ENCODE assay signal across 8 mouse cellular contexts in the genomic region with DNA sequence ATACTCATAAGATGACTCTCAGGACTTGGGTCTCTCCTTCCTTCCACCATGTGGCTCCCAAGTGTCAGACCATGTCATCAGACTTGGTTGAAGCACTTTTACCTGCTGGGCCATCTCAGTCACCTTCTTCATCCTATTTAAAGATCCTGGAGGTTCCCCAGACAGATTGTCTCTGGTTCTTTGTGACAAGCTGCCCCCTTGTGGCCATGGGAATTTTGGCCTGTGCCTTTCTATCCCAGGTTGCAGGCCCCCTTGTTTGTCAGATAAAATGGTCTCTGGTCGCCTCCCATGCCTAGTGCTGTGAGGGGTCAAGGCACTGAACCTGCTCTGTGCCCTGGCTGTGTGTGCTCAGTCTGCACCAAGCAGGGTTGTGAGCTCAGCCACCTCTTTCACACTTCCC.
A peak's percentile ranks its signal among the peaks of the same experiment; 100 is the strongest.
DNase-seq lines count a peak whose midpoint lies in the region; ATAC-seq and TF ChIP-seq lines count a peak whose summit lies in the region.
"Had no signal": no experiment of that assay in that cellular context is flagged by ENCODE, and none has a peak within 500 bp of the region (broad histone marks: within the 10 kb centered on the region; RNA-seq: fewer than 3 reads in every experiment).

No protein-coding gene starts in this region.

- no peak overlapping the region for H3K4me2 ChIP-seq in kidney, embryonic 16.5 days (replicated peaks; ENCODE audit: low read depth, low read length)
- H3K4me2 ChIP-seq in liver, postnatal 0 days (ENCODE audit: low read depth, low read length): no peak overlapping the region
- H3K4me2 ChIP-seq: neural tube, embryonic 13.5 days had no signal

- H3K36me3 ChIP-seq in kidney, embryonic 16.5 days (ENCODE audit: insufficient read depth, low read length): peaks cover 26% of the 10 kb centered on the region
- H3K36me3 ChIP-seq in ES-E14 (ENCODE audit: control insufficient read depth, insufficient read depth, low read length, poor library complexity, severe bottlenecking): peaks cover 46% of the 10 kb centered on the region
- peaks cover 97% of the 10 kb centered on the region for H3K36me3 ChIP-seq in liver, postnatal 0 days (replicated peaks; ENCODE audit: insufficient read depth, low read length)
- peaks cover 94% of the 10 kb centered on the region for H3K36me3 ChIP-seq in thymus, adult 2 months (ENCODE audit: control insufficient read depth, insufficient read depth, low read length)

- DNase-seq in kidney, adult 18-20 months: peak; percentile 63
- DNase-seq in ES-E14 (ENCODE audit: low read depth, low spot score): peak; percentile 41
- DNase-seq in adrenal gland, postnatal 36 days: peak; percentile 47 to 63
- DNase-seq in forelimb bud, embryonic 11.5 days (ENCODE audit: low read depth, low spot score): peak; percentile 42
- peak; percentile 49 for DNase-seq in liver, postnatal 0 days
- peak; percentile 60 for DNase-seq in thymus, adult 2 months

- no peak for TF ChIP-seq EP300 in liver, postnatal 0 days (IDR thresholded peaks at IDR 0.05; ENCODE audit: low read depth)

- H3K9ac ChIP-seq in kidney, embryonic 16.5 days (replicated peaks; ENCODE audit: low read length): no peak overlapping the region
- H3K9ac ChIP-seq in ES-E14 (ENCODE audit: insufficient read depth, low read depth, low read length, poor library complexity, severe bottlenecking): no peak overlapping the region
- no peak overlapping the region for H3K9ac ChIP-seq in liver, postnatal 0 days (replicated peaks)
- H3K9ac ChIP-seq: neural tube, embryonic 13.5 days had no signal

- TF ChIP-seq CTCF in liver, postnatal 0 days (IDR thresholded peaks at IDR 0.05; ENCODE audit: low read depth): peak; percentile 68
- peak; percentile 45; the same call in 1 of the 2 replicates for TF ChIP-seq CTCF in thymus, adult 2 months (IDR thresholded peaks at IDR 0.05; ENCODE audit: borderline replicate concordance, control insufficient read depth, extremely low read depth, insufficient read depth, low read length, poor library complexity)

- no peak overlapping the region for H3K4me3 ChIP-seq in kidney, embryonic 16.5 days (ENCODE audit: low read length)
- no peak overlapping the region for H3K4me3 ChIP-seq in ES-E14 (ENCODE audit: insufficient read depth in 1 of 2, low read depth in 1 of 2, low read length in 2 of 2, poor library complexity in 1 of 2, severe bottlenecking in 1 of 2)
- H3K4me3 ChIP-seq in liver, postnatal 0 days (ENCODE audit: low read depth, low read length): no peak overlapping the region
- H3K4me3 ChIP-seq in thymus, adult 2 months (ENCODE audit: control insufficient read depth, insufficient read depth, low read length): no peak overlapping the region
- H3K4me3 ChIP-seq: neural tube, embryonic 13.5 days had no signal

- ATAC-seq in kidney, embryonic 16.5 days (ENCODE audit: low FRiP score, low TSS enrichment): no peak
- no peak for ATAC-seq in liver, postnatal 0 days

- H3K27ac ChIP-seq in kidney, embryonic 16.5 days (ENCODE audit: low read length): no peak overlapping the region
- H3K27ac ChIP-seq in ES-E14 (ENCODE audit: insufficient read depth, low read depth, low read length, poor library complexity, severe bottlenecking): no peak overlapping the region
- no peak overlapping the region for H3K27ac ChIP-seq in liver, postnatal 0 days (ENCODE audit: low read depth)
- H3K27ac ChIP-seq in thymus, adult 2 months (ENCODE audit: control insufficient read depth, insufficient read depth, low read length): no peak overlapping the region

- TF ChIP-seq POLR2A in thymus, adult 2 months (IDR thresholded peaks at IDR 0.05; ENCODE audit: control insufficient read depth, extremely low read depth, insufficient read depth, low read length, poor library complexity): no peak

- no peaks in the 10 kb centered on the region for H3K27me3 ChIP-seq in kidney, embryonic 16.5 days (ENCODE audit: insufficient read depth, low read length)
- H3K27me3 ChIP-seq in liver, postnatal 0 days (ENCODE audit: insufficient read depth, low read length): no peaks in the 10 kb centered on the region
- no peaks in the 10 kb centered on the region for H3K27me3 ChIP-seq in thymus, adult 2 months (ENCODE audit: control insufficient read depth, insufficient read depth, low read length)
- H3K27me3 ChIP-seq: neural tube, embryonic 13.5 days had no signal

- no peaks in the 10 kb centered on the region for H3K9me3 ChIP-seq in kidney, embryonic 16.5 days (ENCODE audit: low read length)
- H3K9me3 ChIP-seq in ES-E14 (ENCODE audit: control insufficient read depth, insufficient read depth, low read depth, low read length): no peaks in the 10 kb centered on the region
- no peaks in the 10 kb centered on the region for H3K9me3 ChIP-seq in liver, postnatal 0 days (ENCODE audit: low read length)
- H3K9me3 ChIP-seq: neural tube, embryonic 13.5 days had no signal

- in situ Hi-C loops in ES-E14 (cut with MboI; ENCODE audit: low sequenced_read_pairs in 2 of 2, unreplicated experiment in 2 of 2): loop anchor here in 1 of 2 experiments (25.0 kb wide), 1 partner anchor 482 kb away; no protein-coding TSS in a partner anchor

- 53% methylated on average over 1 of the region's 1 CpGs for WGBS in kidney, embryonic 16.5 days
- 62% methylated on average over 1 of the region's 1 CpGs for WGBS in liver, postnatal 0 days (ENCODE audit: insufficient replicate concordance)
- WGBS in thymus, adult 2 months: 94% methylated on average over 1 of the region's 1 CpGs

- H3K4me1 ChIP-seq in kidney, embryonic 16.5 days (ENCODE audit: insufficient read depth, low read length): peaks cover 21% of the 10 kb centered on the region
- H3K4me1 ChIP-seq in ES-E14 (ENCODE audit: control insufficient read depth in 2 of 2, insufficient read depth in 2 of 2, low read length in 2 of 2, poor library complexity in 1 of 2): peaks cover 0 to 2% of the 10 kb centered on the region in 2 experiments; a peak in 2 of 4 replicates
- H3K4me1 ChIP-seq in liver, postnatal 0 days (ENCODE audit: insufficient read depth): no peaks in the 10 kb centered on the region
- no peaks in the 10 kb centered on the region for H3K4me1 ChIP-seq in thymus, adult 2 months (replicated peaks; ENCODE audit: control insufficient read depth, insufficient read depth, low read length)

TF ChIP-seq in ES-E14, 5 proteins besides CTCF, POLR2A, EP300 and RAD21:
- TF ChIP-seq HCFC1 (IDR thresholded peaks at IDR 0.05; ENCODE audit: borderline replicate concordance, insufficient read depth, low read length) (no peak), ZNF384 (IDR thresholded peaks at IDR 0.05; ENCODE audit: low read depth, low read length) (no peak)
